Mouse (Mus musculus) stomach, embryonic 16.5 days (tissue): ENCODE results near the gene Nckap1l. TPM values are rescaled to one million over a fixed set of nuclear protein-coding genes. Genes with fewer than 3 reads are reported as not detected.
A peak's percentile ranks its signal among the peaks of the same experiment; 100 is the strongest.

Experiments
- ATAC-seq: fragments of 200-750 bp; cut with Nextera tagmentation; 2 replicates; pipeline ENCODE4 v1.8.0; 2017; ENCODE audit warnings: moderate number of reproducible peaks, moderate TSS enrichment; ENCODE audit not compliant: insufficient read depth, low FRiP score
- H3K27ac ChIP-seq: fragments of 300-500 bp; sonication (generic); 2 replicates; pipeline ENCODE4 v1.5.1; 2014; ENCODE audit warnings: low read length
- H3K27me3 ChIP-seq: fragments of 300-500 bp; sonication (generic); 2 replicates; pipeline ENCODE4 v1.6.1; 2014; ENCODE audit warnings: low read length, control low read depth, mixed read lengths; ENCODE audit not compliant: control insufficient read depth, insufficient read depth
- H3K36me3 ChIP-seq: fragments of 300-500 bp; sonication (generic); 2 replicates; pipeline ENCODE4 v1.6.1; 2014; ENCODE audit warnings: low read length; ENCODE audit not compliant: control insufficient read depth, insufficient read depth
- H3K4me1 ChIP-seq: fragments of 300-500 bp; sonication (generic); 2 replicates; pipeline ENCODE4 v1.6.1; 2014; ENCODE audit warnings: low read length, control low read depth, mixed read lengths; ENCODE audit not compliant: control insufficient read depth, insufficient read depth
- H3K4me2 ChIP-seq: fragments of 300-500 bp; sonication (generic); 2 replicates; pipeline ENCODE4 v1.6.1; 2014; ENCODE audit warnings: low read depth, low read length, mixed read lengths
- H3K4me3 ChIP-seq: fragments of 300-500 bp; sonication (generic); replicated peaks from 2 replicates; pipeline ENCODE4 v1.5.1; 2014; ENCODE audit warnings: mild to moderate bottlenecking, low read length
- H3K9ac ChIP-seq: fragments of 300-500 bp; sonication (generic); 2 replicates; pipeline ENCODE4 v1.6.1; 2014; ENCODE audit warnings: low read length
- H3K9me3 ChIP-seq: fragments of 300-500 bp; sonication (generic); replicated peaks from 2 replicates; pipeline ENCODE4 v1.6.1; 2016; ENCODE audit warnings: low read length, control low read depth; ENCODE audit not compliant: control insufficient read depth
- WGBS: fragments of 180-500 bp; shearing (Covaris S2); extraction: QIAGEN DNeasy Blood & Tissue Kit; methylation state at CpG from one replicate; pipeline ENCODE4 v1.1.7; 2014; 5-methylcytosine and 5-hydroxymethylcytosine counted together
- polyA plus RNA-seq: library from polyadenylated mRNA; unstranded; fragments of >200 nt; fragmentation: Nextera tagmentation; extraction: Ambion mirVana; gene quantifications from 2 replicates; pipeline ENCODE4 v1.2.1, GENCODE M21; 2015

Gene Nckap1l
- polyA plus RNA-seq, 1 experiment from 2014 or later, result 4.5 TPM

DNA sequence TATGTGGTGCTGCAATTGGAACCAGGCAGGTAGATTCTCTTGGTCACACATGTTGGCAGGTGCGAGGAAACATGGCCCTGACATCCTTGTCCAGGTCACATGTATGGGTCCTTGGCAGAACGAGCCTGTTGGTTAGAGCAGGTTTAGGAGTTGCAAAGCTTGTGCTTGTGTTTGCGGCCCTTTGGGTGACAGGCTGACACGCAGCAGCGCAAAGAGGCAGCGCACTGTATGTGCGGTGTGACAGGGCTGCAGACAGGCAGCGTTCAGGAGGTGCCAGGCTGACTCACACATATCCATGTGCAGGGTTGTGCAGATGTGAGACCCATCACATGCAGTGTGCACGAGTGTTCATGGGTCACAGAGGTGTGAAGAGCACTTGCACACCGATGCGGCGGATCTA, 50.1 kb downstream of the Nckap1l start:
- no peaks in the 10 kb centered on the region for H3K9me3 ChIP-seq
- ATAC-seq, result no peak
- H3K27ac ChIP-seq, result no peak overlapping the region
- 0 out of 2 replicates have a peak, but pooled peaks cover 6% of the 10 kb centered on the region for H3K4me1 ChIP-seq
- peak overlapping the region; percentile 61 for H3K4me3 ChIP-seq
- 51% methylated on average over 12 of the region's 12 CpGs for WGBS
- H3K4me2 ChIP-seq, result peak overlapping the region; percentile 97
- peak overlapping the region; percentile 74; the same call in 1 of the 2 replicates for H3K9ac ChIP-seq
- peaks cover 3% of the 10 kb centered on the region; the same call in 1 of the 2 replicates for H3K27me3 ChIP-seq
- no peaks in the 10 kb centered on the region for H3K36me3 ChIP-seq

DNA sequence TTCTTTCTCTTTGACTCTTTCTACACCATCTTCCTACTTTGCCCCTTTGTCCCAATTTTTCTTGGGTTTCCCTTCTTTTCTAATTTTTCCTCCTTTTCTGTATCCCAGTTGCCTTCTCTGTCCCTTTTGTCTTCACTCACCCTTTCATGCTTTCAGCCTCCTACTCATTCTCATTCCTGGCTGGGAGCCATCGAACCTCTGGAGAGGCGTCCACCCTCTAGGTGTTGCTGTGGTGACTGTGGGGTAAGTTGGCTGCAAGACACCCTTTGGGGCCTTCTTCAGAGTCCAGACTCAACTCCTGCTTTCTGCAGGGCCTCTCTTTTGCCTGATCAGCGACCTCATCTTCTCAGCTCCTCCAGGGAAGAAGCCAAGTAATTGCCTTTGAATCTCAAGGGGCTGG, 55.7 kb downstream of the Nckap1l start:
- no peak overlapping the region for H3K27ac ChIP-seq
- H3K4me3 ChIP-seq, result no peak overlapping the region
- H3K4me2 ChIP-seq, result no peak overlapping the region
- no peaks in the 10 kb centered on the region for H3K9me3 ChIP-seq
- H3K27me3 ChIP-seq, result no peaks in the 10 kb centered on the region; the same call in 1 of the 2 replicates
- H3K9ac ChIP-seq, result no peak overlapping the region
- peaks cover 12% of the 10 kb centered on the region for H3K4me1 ChIP-seq
- ATAC-seq, result no peak
- 60% methylated on average over 3 of the region's 3 CpGs for WGBS
- H3K36me3 ChIP-seq, result no peaks in the 10 kb centered on the region

- Histone ChIP-seq H3K36me3 (no peaks in the 10 kb centered on the region), H3K4me2 (no peak overlapping the region), H3K9ac (no peak overlapping the region), H3K9me3 (no peaks in the 10 kb centered on the region), H3K27ac (no peak overlapping the region), H3K27me3 (no peaks in the 10 kb centered on the region), H3K4me1 (peaks cover 16% of the 10 kb centered on the region), H3K4me3 (no peak overlapping the region)
- 45% methylated on average over 1 of the region's 1 CpGs for WGBS
- ATAC-seq, result no peak
These were observed 58.1 kb downstream of the Nckap1l start for GRCm38 (mm10) chr15:103511652-103512051.

- peak overlapping the region; percentile 32 for H3K4me3 ChIP-seq
- 6% methylated on average over 7 of the region's 7 CpGs for WGBS
- H3K4me1 ChIP-seq, result peaks cover 20% of the 10 kb centered on the region
- no peaks in the 10 kb centered on the region for H3K27me3 ChIP-seq
- H3K9ac ChIP-seq, result peak overlapping the region; percentile 50
- peak overlapping the region; percentile 53 for H3K4me2 ChIP-seq
- no peaks in the 10 kb centered on the region for H3K9me3 ChIP-seq
- H3K36me3 ChIP-seq, result no peaks in the 10 kb centered on the region
- peak overlapping the region; percentile 60; the same call in 1 of the 2 replicates for H3K27ac ChIP-seq
- peak; percentile 68 for ATAC-seq
These were observed 60.0 kb downstream of the Nckap1l start for GRCm38 (mm10) chr15:103513621-103514031.

GRCm38 (mm10) chr15:103514119-103514518, 60.5 kb downstream of the Nckap1l start:
- no peaks in the 10 kb centered on the region for H3K9me3 ChIP-seq
- peak overlapping the region; percentile 46 for H3K9ac ChIP-seq
- WGBS, result 3% methylated on average over 10 of the region's 10 CpGs
- peak overlapping the region; percentile 53 for H3K4me2 ChIP-seq
- H3K4me1 ChIP-seq, result peaks cover 25% of the 10 kb centered on the region
- peak overlapping the region; percentile 32 for H3K4me3 ChIP-seq
- H3K36me3 ChIP-seq, result no peaks in the 10 kb centered on the region
- peak; percentile 94 for ATAC-seq
- H3K27me3 ChIP-seq, result no peaks in the 10 kb centered on the region
- H3K27ac ChIP-seq, result peak overlapping the region; percentile 48; the same call in 1 of the 2 replicates

DNA sequence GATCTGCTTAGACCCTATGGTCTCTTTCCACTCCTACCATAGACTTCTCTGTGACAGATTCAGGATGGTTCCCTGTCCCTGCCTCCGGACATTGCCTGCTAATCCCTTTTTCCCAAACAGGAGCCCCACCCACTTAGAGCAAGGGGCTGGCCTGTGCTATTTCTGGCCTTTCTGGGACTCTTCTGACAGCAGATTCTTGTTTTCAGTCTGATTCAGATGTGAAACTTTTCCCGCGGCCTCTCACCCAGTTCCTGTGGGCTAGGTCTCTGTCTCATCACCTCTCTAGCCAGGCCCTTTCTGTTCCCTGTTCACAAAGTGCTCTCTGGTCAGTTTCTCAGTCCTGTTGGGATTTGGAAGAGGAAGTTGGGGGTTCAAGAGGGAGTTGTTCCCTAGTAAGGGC, 61.3 kb downstream of the Nckap1l start:
- Histone ChIP-seq H3K4me1 (peaks cover 26% of the 10 kb centered on the region), H3K4me2 (peak overlapping the region; percentile 53; the same call in 1 of the 2 replicates), H3K9me3 (no peaks in the 10 kb centered on the region), H3K27ac (peak overlapping the region; percentile 57; the same call in 1 of the 2 replicates), H3K27me3 (no peaks in the 10 kb centered on the region), H3K9ac (0 out of 2 replicates have a peak overlapping the region, but pooled peaks have one; percentile 16), H3K36me3 (no peaks in the 10 kb centered on the region), H3K4me3 (no peak overlapping the region)
- WGBS, result 36% methylated on average over 3 of the region's 3 CpGs
- peak; percentile 37; the same call in 1 of the 2 replicates for ATAC-seq

DNA sequence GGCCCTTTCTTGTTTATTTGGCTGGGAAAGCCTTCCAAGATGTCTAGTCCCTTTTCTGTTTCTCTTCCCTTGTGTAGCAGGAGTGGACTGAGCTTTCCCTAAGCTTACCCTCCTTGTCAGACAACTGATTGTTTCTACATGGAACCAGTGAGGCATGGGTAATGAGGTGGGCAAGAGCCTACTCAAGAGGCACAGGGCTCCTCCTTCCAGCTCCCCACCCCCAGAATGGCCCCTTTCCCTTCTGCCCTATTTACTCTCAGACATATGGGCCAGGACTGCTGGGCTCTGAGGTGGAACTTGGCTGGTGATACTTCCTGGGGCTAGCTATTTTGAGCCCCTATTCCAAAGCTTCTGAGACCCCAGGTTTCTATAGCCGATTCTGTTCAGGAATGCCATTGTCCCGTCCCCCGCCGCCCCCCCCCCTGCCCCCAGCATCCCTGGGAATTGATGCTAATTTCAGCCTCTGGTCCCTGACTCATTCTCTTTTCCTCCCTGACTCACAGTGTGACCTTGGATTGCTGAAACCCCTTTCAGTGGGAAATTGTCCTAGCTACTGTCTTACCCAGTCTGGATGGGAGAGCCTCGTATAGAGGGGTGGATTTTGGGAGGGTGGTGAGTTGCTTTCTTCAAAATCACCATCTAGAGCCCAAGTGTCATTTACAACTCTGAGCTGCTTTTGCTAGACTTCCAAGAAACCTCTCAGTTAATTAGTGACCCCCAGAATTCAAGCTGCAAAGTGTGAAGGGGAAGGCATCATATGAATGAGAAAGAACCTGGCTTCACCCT, 65.2 kb downstream of the Nckap1l start:
- H3K4me2 ChIP-seq, result no peak overlapping the region
- no peaks in the 10 kb centered on the region for H3K27me3 ChIP-seq
- peaks cover 3% of the 10 kb centered on the region; the same call in 1 of the 2 replicates for H3K36me3 ChIP-seq
- WGBS, result 24% methylated on average over 5 of the region's 5 CpGs
- ATAC-seq, result no peak
- H3K4me1 ChIP-seq, result peaks cover 18% of the 10 kb centered on the region
- H3K4me3 ChIP-seq, result no peak overlapping the region
- H3K9me3 ChIP-seq, result no peaks in the 10 kb centered on the region
- no peak overlapping the region for H3K9ac ChIP-seq
- H3K27ac ChIP-seq, result no peak overlapping the region

- ATAC-seq, result no peak
- WGBS, result 34% methylated on average over 4 of the region's 4 CpGs
- Histone ChIP-seq H3K27me3 (no peaks in the 10 kb centered on the region), H3K36me3 (peaks cover 3% of the 10 kb centered on the region; the same call in 1 of the 2 replicates), H3K4me3 (no peak overlapping the region), H3K9me3 (no peaks in the 10 kb centered on the region), H3K4me2 (no peak overlapping the region), H3K9ac (no peak overlapping the region), H3K27ac (no peak overlapping the region), H3K4me1 (peaks cover 14% of the 10 kb centered on the region)
These were observed 66.1 kb downstream of the Nckap1l start for GRCm38 (mm10) chr15:103519386-103520378.
